Mouse (Mus musculus) monocyte, adult 5-6 weeks (primary cell): ENCODE measurements around the gene Psmd1. TPM values are rescaled to one million over a fixed set of nuclear protein-coding genes. Genes with fewer than 3 reads are reported as not detected.
A peak's percentile ranks its signal among the peaks of the same experiment; 100 is the strongest.

Experiments used
- ATAC-seq: fragments of 153-309, 156-312 bp; replicated peaks from 2 replicates; pipeline ENCODE4 v1.8.0; 2017; ENCODE audit warnings: mild to moderate bottlenecking; ENCODE audit not compliant: low TSS enrichment, insufficient number of reproducible peaks, severe bottlenecking, poor library complexity, low FRiP score
- total RNA-seq: library from RNA; stranded (forward); fragments of 200-1000, 200-491, 200-594 nt; gene quantifications from 3 replicates; pipeline ENCODE4 v1.2.3, GENCODE M21; 2017

Psmd1 gene
- total RNA-seq, 1 experiment from 2014 or later: 67.2 TPM

- no peak for ATAC-seq
Observed at GRCm38 (mm10) chr1:86056284-86056683, 7.9 kb upstream of the Psmd1 start.

DNA sequence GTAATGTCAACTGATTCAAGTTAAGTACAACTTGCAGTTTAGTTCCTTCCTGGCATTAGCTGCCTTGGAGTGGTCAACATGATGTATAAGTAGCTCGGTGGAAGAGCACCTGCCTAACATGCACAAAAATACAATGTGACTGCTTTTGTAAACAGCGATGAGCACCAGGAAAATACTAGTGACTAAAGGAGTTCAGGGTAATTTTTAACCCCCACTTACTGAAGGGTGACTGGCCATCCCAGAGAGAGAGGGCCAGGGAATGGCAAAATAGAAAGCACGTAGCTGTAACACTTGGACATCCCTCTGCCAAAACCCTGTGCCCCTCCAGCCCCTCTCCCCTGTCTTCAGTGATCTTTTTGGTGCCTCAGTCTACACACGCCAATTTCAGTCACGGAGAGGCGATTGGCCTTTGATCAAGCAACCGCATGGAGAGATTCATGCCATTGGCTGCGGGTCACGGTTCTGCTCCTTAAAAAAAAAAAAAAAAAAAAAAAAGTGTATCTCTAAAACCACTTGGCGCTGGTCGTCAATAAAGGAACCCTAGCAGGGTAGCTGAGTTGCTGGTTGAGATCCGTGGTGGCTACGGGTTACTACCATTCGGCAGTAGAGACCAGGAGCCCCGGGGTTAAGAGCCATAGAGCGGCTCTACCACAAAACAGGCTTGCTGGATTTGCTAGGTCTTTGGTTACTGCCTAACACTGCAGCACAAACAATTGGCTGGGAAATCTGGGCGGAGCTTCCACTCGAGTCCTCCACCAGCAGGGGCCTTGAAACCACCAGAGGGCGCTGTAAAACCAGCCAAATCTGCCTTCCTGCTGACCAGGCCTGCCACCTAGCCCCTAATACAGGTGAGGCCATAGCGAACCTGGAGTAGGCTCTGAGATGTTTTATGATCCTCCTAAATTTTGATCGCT lies 5.1 kb upstream of the Psmd1 start:
- ATAC-seq: peak; percentile 84

- ATAC-seq: no peak
Observed at GRCm38 (mm10) chr1:86062523-86062922, 1.7 kb upstream of the Psmd1 start.

DNA sequence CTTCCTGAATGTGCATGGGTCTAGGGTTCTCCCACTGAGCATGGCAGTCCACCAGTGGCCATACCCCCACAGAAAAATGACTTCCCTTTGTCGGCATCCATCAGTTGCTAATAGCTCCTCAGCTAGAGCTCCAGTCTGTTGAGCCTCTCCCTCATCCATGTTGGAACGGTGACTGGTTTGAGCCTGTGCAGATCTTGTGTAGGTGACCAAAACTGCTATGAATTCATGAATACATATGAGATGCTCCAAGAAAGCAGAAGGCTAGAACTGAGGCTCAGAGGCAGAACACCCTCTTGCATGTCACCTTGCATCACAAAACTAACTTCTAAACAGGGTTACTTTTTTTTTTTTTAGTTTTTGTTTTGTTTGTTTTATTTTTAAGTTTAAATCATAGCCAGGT lies 12.4 kb downstream of the Psmd1 start:
- ATAC-seq: no peak

DNA sequence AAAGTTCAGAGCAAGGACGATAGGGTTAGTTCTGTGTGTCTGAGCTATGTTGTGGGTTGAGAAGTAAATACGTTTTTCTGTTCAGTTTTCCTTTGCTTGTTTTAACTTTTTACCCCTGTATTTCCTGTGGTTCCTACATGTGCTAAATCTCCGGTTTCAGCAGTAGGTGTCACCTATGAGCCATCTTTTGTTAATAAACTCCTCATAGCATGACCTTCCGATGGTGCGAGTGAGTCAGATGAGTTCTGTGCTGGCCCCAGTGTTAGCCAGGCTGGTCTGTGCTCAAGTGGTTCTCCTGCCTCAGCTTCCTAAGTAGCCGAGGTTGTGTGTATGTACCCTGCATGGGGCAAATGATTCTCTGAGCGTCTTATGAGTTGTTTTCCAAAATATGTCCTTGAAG lies 30.2 kb downstream of the Psmd1 start:
- ATAC-seq: no peak

- ATAC-seq: no peak
Observed at GRCm38 (mm10) chr1:86105054-86105453, 40.9 kb downstream of the Psmd1 start.

GRCm38 (mm10) chr1:86111779-86112178 lies 47.6 kb downstream of the Psmd1 start, which contains the start of gene Htr2b:
Htr2b (minus strand) TSS chr1:86111970.
- ATAC-seq: no peak

DNA sequence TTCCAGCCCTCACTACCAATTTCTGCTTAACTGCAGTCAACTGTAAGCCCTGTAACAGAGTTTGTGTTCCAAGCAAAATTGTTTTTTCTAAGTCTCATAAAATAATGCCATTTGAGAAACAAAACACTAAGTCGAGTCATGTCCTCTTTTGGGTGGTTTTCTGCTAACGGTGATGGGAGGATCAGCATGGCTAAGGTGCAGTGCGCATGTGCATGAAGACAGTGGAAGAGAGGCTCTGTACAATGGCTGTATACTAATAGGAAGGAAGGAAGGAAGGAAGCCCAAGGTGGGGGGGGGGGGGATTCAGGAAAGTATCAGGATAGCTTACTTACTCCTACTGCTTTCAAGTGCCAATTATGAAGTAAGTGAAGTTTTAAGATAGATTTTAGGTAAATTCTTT lies 50.0 kb downstream of the Psmd1 start:
- ATAC-seq: no peak

DNA sequence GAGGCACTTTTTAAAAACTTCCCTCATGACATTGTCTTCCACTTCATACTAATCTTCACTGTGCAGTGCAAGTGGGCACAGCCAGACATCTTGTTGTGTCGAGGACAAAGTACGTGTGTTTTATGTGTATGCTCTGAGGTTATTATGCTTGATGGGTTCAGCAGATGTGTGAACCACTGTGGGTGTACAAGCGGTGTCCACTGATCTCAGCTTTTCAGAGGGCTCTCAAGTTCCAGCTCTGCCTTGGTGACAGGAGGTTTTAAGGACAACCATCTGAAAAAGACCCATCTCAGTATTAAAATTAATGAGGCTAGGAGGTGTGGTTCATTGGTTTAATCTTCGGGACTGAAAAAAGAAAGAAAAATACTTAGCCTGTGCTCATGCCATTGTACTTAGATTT lies 55.4 kb downstream of the Psmd1 start:
- ATAC-seq: no peak

DNA sequence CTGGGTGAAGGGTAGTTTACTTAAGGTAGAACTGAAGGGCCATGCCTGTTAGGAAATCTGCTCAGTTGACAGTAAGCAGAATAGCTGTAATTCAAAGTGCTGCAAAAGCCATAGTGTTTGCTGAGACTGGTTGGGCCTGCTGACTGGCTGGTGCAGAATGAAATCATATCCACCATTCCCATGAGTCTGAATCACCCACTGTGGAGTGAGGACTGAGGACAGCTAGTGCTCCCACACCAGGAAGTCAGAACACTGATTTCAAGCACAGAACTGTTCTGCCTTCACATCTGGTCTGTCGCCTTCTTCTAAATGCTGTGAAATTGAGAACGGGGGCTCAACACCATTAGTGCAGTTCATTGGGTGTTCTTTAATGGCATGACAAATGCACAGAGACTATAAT lies 61.8 kb downstream of the Psmd1 start:
- ATAC-seq: no peak

- ATAC-seq: no peak
Observed at GRCm38 (mm10) chr1:86133337-86133736, 69.2 kb downstream of the Psmd1 start, which contains the start of gene Gm21972. Gm21972 (plus strand) TSS chr1:86133637.

DNA sequence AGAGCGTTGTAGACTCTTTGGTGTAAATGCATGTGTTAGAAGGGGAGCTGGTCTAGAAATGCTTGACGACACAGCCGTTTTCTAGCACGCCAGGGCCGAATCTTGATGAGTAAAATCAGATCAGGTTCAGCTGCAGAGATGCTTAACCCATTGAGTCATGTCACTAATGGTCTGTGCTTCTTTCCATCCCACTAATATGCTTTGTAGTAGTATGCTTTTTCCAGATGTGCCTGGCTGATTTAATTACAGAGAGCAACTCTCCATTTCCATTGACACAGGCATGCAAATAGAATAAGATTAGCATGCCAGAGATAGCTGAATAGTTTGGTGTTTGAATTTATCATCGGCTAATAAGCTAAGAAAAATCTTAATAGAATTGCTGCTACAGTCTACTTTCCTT lies 71.1 kb downstream of the Psmd1 start:
- ATAC-seq: no peak

DNA sequence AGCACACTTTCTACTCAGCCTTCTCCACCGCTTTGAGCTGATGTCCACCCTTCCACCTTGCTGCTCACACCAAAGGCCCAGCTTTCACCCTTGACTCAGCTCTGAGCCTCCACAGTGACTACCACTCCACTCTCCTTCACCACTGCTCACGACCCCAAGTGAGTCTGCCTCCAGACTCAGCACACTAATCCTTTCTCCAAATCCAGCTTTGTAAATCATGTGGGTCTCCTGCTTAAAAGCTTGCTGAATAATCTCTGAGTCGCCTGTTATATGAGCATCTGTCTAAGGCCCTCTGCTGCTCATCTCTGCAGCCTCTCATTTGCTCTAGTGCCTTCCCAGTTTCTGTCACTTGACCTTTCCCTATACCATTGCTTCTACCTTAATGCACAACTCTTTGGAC lies 76.9 kb downstream of the Psmd1 start:
- ATAC-seq: no peak

GRCm38 (mm10) chr1:86143165-86143564 lies 79.0 kb downstream of the Psmd1 start:
- ATAC-seq: no peak

GRCm38 (mm10) chr1:86144001-86144944 lies 80.1 kb downstream of the Psmd1 start:
- ATAC-seq: 0 out of 2 replicates have a peak, but pooled peaks have one; percentile 40

DNA sequence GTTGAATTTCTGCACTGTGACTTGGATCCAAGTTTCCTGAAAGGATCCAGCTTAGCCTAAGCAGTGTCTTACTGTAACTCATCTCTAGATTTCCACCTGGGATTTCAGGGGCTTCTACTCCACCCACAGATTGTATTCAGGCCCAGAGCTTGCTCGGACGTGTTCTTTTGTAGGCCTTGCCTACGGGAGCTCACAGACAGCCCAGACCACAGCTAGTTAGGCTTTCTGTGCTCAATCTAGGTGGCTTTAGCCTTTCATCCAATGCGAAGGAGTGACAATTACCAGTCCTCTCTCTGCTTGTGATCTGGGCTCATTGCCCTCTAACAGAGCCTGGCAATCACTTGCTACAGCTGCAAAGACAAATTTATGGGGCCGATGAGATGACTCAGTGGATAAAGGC lies 82.1 kb downstream of the Psmd1 start:
- no peak for ATAC-seq

- no peak for ATAC-seq
Observed at GRCm38 (mm10) chr1:86147557-86147956, 83.4 kb downstream of the Psmd1 start.

- no peak for ATAC-seq
Observed at GRCm38 (mm10) chr1:86148161-86148560, 84.0 kb downstream of the Psmd1 start.

- no peak for ATAC-seq
Observed at GRCm38 (mm10) chr1:86150929-86151328, 86.7 kb downstream of the Psmd1 start.
